Mouse (Mus musculus) retina, postnatal 1 day (tissue): ENCODE measurements around the gene Marveld2.

Experiments
- DNase-seq: peaks from one replicate; pipeline ENCODE4 v3.0.0-alpha.2; 2012

Marveld2 gene

GRCm38 (mm10) chr13:100597284-100597683 lies 19.5 kb downstream of the Marveld2 start:
- DNase-seq, result no peak

- no peak for DNase-seq
Observed at GRCm38 (mm10) chr13:100595552-100595885, 21.3 kb downstream of the Marveld2 start.

GRCm38 (mm10) chr13:100594838-100595551 lies 21.8 kb downstream of the Marveld2 start:
- DNase-seq, result no peak

GRCm38 (mm10) chr13:100594041-100594792 lies 22.6 kb downstream of the Marveld2 start:
- DNase-seq, result peak; percentile 76

GRCm38 (mm10) chr13:100588646-100589045 lies 28.1 kb downstream of the Marveld2 start:
- DNase-seq, result peak; percentile 10

GRCm38 (mm10) chr13:100582144-100582543 lies 34.6 kb downstream of the Marveld2 start:
- DNase-seq, result no peak

- peak; percentile 17 for DNase-seq
Observed at GRCm38 (mm10) chr13:100581701-100582100, 35.1 kb downstream of the Marveld2 start.

GRCm38 (mm10) chr13:100579951-100580350 lies 36.8 kb downstream of the Marveld2 start:
- no peak for DNase-seq

GRCm38 (mm10) chr13:100579220-100579619 lies 37.6 kb downstream of the Marveld2 start:
- no peak for DNase-seq

GRCm38 (mm10) chr13:100575950-100576349 lies 40.8 kb downstream of the Marveld2 start:
- DNase-seq, result no peak

- DNase-seq, result no peak
Observed at GRCm38 (mm10) chr13:100570713-100571112, 46.1 kb downstream of the Marveld2 start.

- DNase-seq, result no peak
Observed at GRCm38 (mm10) chr13:100568359-100568758, 48.4 kb downstream of the Marveld2 start.

- DNase-seq, result no peak
Observed at GRCm38 (mm10) chr13:100559449-100559848, 57.3 kb downstream of the Marveld2 start.

GRCm38 (mm10) chr13:100557011-100557410 lies 59.8 kb downstream of the Marveld2 start:
- DNase-seq, result no peak

GRCm38 (mm10) chr13:100553042-100553437 lies 63.7 kb downstream of the Marveld2 start:
- DNase-seq, result no peak

- DNase-seq, result peak; percentile 52
Observed at GRCm38 (mm10) chr13:100552369-100553041, 64.3 kb downstream of the Marveld2 start, which contains the start of gene Ocln. Gene Ocln, minus strand, starts transcription at chr13:100552718.

GRCm38 (mm10) chr13:100552009-100552368 lies 64.8 kb downstream of the Marveld2 start:
- peak; percentile 30 for DNase-seq

GRCm38 (mm10) chr13:100551371-100552008 lies 65.3 kb downstream of the Marveld2 start:
- peak; percentile 24 for DNase-seq

- no peak for DNase-seq
Observed at GRCm38 (mm10) chr13:100547269-100547668, 69.5 kb downstream of the Marveld2 start.
